Mouse (Mus musculus) lung, embryonic 14.5 days (tissue): ENCODE data around the gene Gnb1l. TPM values are rescaled to one million over a fixed set of nuclear protein-coding genes. Genes with fewer than 3 reads are reported as not detected.

Experiments
- ATAC-seq: fragments of 200-750 bp; cut with Nextera tagmentation; 2 replicates; pipeline ENCODE4 v1.8.0; 2017; ENCODE audit warnings: mild to moderate bottlenecking, moderate TSS enrichment, moderate library complexity; ENCODE audit not compliant: insufficient read depth
- DNase-seq: peaks from one replicate; pipeline ENCODE4 v3.0.0-alpha.2; 2015
- H3K27ac ChIP-seq: fragments of 300-500 bp; sonication (generic); 2 replicates; pipeline ENCODE4 v1.5.1; 2014; ENCODE audit warnings: low read depth, mild to moderate bottlenecking, moderate library complexity
- H3K27me3 ChIP-seq: fragments of 300-500 bp; sonication (generic); 2 replicates; pipeline ENCODE4 v1.6.1; 2014; ENCODE audit warnings: low read length, control low read depth; ENCODE audit not compliant: insufficient read depth
- H3K36me3 ChIP-seq: fragments of 300-500 bp; sonication (generic); 2 replicates; pipeline ENCODE4 v1.6.1; 2014; ENCODE audit warnings: control low read depth; ENCODE audit not compliant: insufficient read depth
- H3K4me1 ChIP-seq: fragments of 300-500 bp; sonication (generic); 2 replicates; pipeline ENCODE4 v1.6.1; 2014; ENCODE audit warnings: antibody characterized with exemption, control low read depth; ENCODE audit not compliant: insufficient read depth
- H3K4me2 ChIP-seq: fragments of 300-500 bp; sonication (generic); 2 replicates; pipeline ENCODE4 v1.6.1; 2014; ENCODE audit warnings: mild to moderate bottlenecking
- H3K4me3 ChIP-seq: fragments of 300-500 bp; sonication (generic); 2 replicates; pipeline ENCODE4 v1.5.1; 2014; ENCODE audit warnings: low read depth, low read length
- H3K9ac ChIP-seq: fragments of 300-500 bp; sonication (generic); 2 replicates; pipeline ENCODE4 v1.6.1; 2014
- H3K9me3 ChIP-seq: fragments of 300-500 bp; sonication (generic); 2 replicates; pipeline ENCODE4 v1.6.1; 2016; ENCODE audit warnings: low read depth, low read length, control low read depth
- CTCF ChIP-seq: IDR thresholded peaks from 2 replicates; pipeline ENCODE4 v1.5.1; 2016; ENCODE audit warnings: antibody characterized with exemption, low read depth
- WGBS: fragments of 180-500 bp; shearing (Covaris S2); extraction: QIAGEN DNeasy Blood & Tissue Kit; methylation state at CpG from one replicate; pipeline ENCODE4 v1.1.7; 2014; 5-methylcytosine and 5-hydroxymethylcytosine counted together
- polyA plus RNA-seq: library from polyadenylated mRNA; unstranded; fragments of >200 nt; fragmentation: Nextera tagmentation; extraction: Ambion mirVana; gene quantifications from 2 replicates; pipeline ENCODE4 v1.2.1, GENCODE M21; 2014

Gene Gnb1l
- polyA plus RNA-seq, 1 experiment from 2014 or later = 17.6 TPM

- Histone ChIP-seq H3K4me3 (peak within 1 kb of the TSS; percentile 33), H3K9ac (peak within 1 kb of the TSS; percentile 36), H3K27me3 (peaks cover 72% of the 10 kb centered on the region), H3K36me3 (no peaks in the 10 kb centered on the region), H3K4me1 (0 out of 2 replicates have a peak, but pooled peaks cover 3% of the 10 kb centered on the region), H3K9me3 (no peaks in the 10 kb centered on the region), H3K4me2 (peak within 1 kb of the TSS; percentile 86), H3K27ac (peak within 1 kb of the TSS; percentile 54)
- ATAC-seq (peak; percentile 6; the same call in 1 of the 2 replicates), DNase-seq (peak; percentile 55)
- TF ChIP-seq CTCF = peak; percentile 77
- 4% methylated on average over 48 of the region's 48 CpGs for WGBS
These were observed 91.6 kb downstream of the Gnb1l start, which contains the start of gene Tbx1 for GRCm38 (mm10) chr16:18589804-18590790. Gene Tbx1 (minus strand): TSS chr16:18590671.

GRCm38 (mm10) chr16:18591047-18592018 is 92.8 kb downstream of the Gnb1l start:
- 4% methylated on average over 59 of the region's 59 CpGs for WGBS
- peaks cover 60% of the 10 kb centered on the region for H3K27me3 ChIP-seq
- H3K4me1 ChIP-seq = 0 out of 2 replicates have a peak, but pooled peaks cover 6% of the 10 kb centered on the region
- DNase-seq = peak; percentile 74
- H3K9me3 ChIP-seq = no peaks in the 10 kb centered on the region
- no peaks in the 10 kb centered on the region for H3K36me3 ChIP-seq
- H3K27ac ChIP-seq = peak overlapping the region; percentile 44
- peak overlapping the region; percentile 29; the same call in 1 of the 2 replicates for H3K9ac ChIP-seq
- peak; percentile 46; the same call in 1 of the 2 replicates for ATAC-seq
- peak overlapping the region; percentile 86 for H3K4me2 ChIP-seq
- peak overlapping the region; percentile 33 for H3K4me3 ChIP-seq
- peak; percentile 72 for TF ChIP-seq CTCF

GRCm38 (mm10) chr16:18593930-18594329 is 95.4 kb downstream of the Gnb1l start:
- H3K4me1 ChIP-seq = 0 out of 2 replicates have a peak, but pooled peaks cover 7% of the 10 kb centered on the region
- peaks cover 35% of the 10 kb centered on the region for H3K27me3 ChIP-seq
- no peak overlapping the region for H3K4me3 ChIP-seq
- no peak for TF ChIP-seq CTCF
- H3K36me3 ChIP-seq = no peaks in the 10 kb centered on the region
- no peak overlapping the region for H3K4me2 ChIP-seq
- H3K9me3 ChIP-seq = no peaks in the 10 kb centered on the region
- WGBS = 66% methylated on average over 2 of the region's 2 CpGs
- H3K9ac ChIP-seq = no peak overlapping the region
- ATAC-seq (no peak), DNase-seq (no peak)
- no peak overlapping the region for H3K27ac ChIP-seq

GRCm38 (mm10) chr16:18596255-18596654 is 97.7 kb downstream of the Gnb1l start:
- peaks cover 12% of the 10 kb centered on the region for H3K27me3 ChIP-seq
- H3K4me3 ChIP-seq = no peak overlapping the region
- no peak overlapping the region for H3K4me2 ChIP-seq
- no peak for TF ChIP-seq CTCF
- DNase-seq = no peak
- no peak overlapping the region for H3K9ac ChIP-seq
- 37% methylated on average over 5 of the region's 5 CpGs for WGBS
- 0 out of 2 replicates have a peak, but pooled peaks cover 4% of the 10 kb centered on the region for H3K4me1 ChIP-seq
- ATAC-seq = no peak
- no peak overlapping the region for H3K27ac ChIP-seq
- no peaks in the 10 kb centered on the region for H3K36me3 ChIP-seq
- no peaks in the 10 kb centered on the region for H3K9me3 ChIP-seq

- no peak for ATAC-seq
- Histone ChIP-seq H3K27ac (no peak overlapping the region), H3K9me3 (no peaks in the 10 kb centered on the region), H3K36me3 (no peaks in the 10 kb centered on the region), H3K4me3 (no peak overlapping the region), H3K4me1 (0 out of 2 replicates have a peak, but pooled peaks cover 9% of the 10 kb centered on the region), H3K9ac (no peak overlapping the region), H3K4me2 (no peak overlapping the region), H3K27me3 (peaks cover 4% of the 10 kb centered on the region; the same call in 1 of the 2 replicates)
- 51% methylated on average over 3 of the region's 3 CpGs for WGBS
- DNase-seq = no peak
- TF ChIP-seq CTCF = no peak
These were observed 99.5 kb downstream of the Gnb1l start for GRCm38 (mm10) chr16:18598006-18598405.

GRCm38 (mm10) chr16:18601447-18601846 is 102.9 kb downstream of the Gnb1l start:
- 39% methylated on average over 7 of the region's 7 CpGs for WGBS
- ATAC-seq = no peak

More at GRCm38 (mm10) chr16:18601447-18601846, 102.9 kb downstream of the Gnb1l start:
- Histone ChIP-seq H3K4me1 (peaks cover 11% of the 10 kb centered on the region; the same call in 1 of the 2 replicates), H3K9ac (no peak overlapping the region), H3K9me3 (no peaks in the 10 kb centered on the region), H3K4me3 (no peak overlapping the region), H3K4me2 (no peak overlapping the region), H3K36me3 (no peaks in the 10 kb centered on the region), H3K27ac (no peak overlapping the region), H3K27me3 (no peaks in the 10 kb centered on the region)
- no peak for DNase-seq
- TF ChIP-seq CTCF = no peak
